In genomic region chr1:36492416-36493139, GRCm38 (mm10) we compare ENCODE assay signal across 9 mouse cellular contexts. TPM values are rescaled to one million over a fixed set of nuclear protein-coding genes. Genes with fewer than 3 reads are reported as not detected.
DNase-seq lines count a peak whose midpoint lies in the region; ATAC-seq and TF ChIP-seq lines count a peak whose summit lies in the region.
"Had no signal": no experiment of that assay in that cellular context is flagged by ENCODE, and none has a peak within 500 bp of the region (broad histone marks: within the 10 kb centered on the region; RNA-seq: fewer than 3 reads in every experiment).

No protein-coding gene starts in this region.

- no peaks in the 10 kb centered on the region for H3K36me3 ChIP-seq in heart, postnatal 0 days (replicated peaks; ENCODE audit: control insufficient read depth, insufficient read depth, low read length)
- H3K36me3 ChIP-seq in midbrain, embryonic 14.5 days (ENCODE audit: control insufficient read depth, insufficient read depth, low read length): no peaks in the 10 kb centered on the region

- no peak for TF ChIP-seq EP300 in heart, postnatal 0 days (IDR thresholded peaks at IDR 0.05; ENCODE audit: low read depth)

- WGBS in heart, postnatal 0 days: 21% methylated on average over 9 of the region's 9 CpGs
- WGBS in midbrain, embryonic 14.5 days: 41% methylated on average over 9 of the region's 9 CpGs

- ATAC-seq in heart, postnatal 0 days (ENCODE audit: insufficient read depth, low read depth): peak; percentile 96
- no peak for ATAC-seq in midbrain, embryonic 14.5 days (ENCODE audit: low FRiP score, low TSS enrichment)

- H3K9me3 ChIP-seq in heart, postnatal 0 days (replicated peaks; ENCODE audit: control insufficient read depth, low read length): no peaks in the 10 kb centered on the region
- H3K9me3 ChIP-seq in midbrain, embryonic 14.5 days (ENCODE audit: control insufficient read depth, low read length): no peaks in the 10 kb centered on the region

- no peak overlapping the region for H3K9ac ChIP-seq in heart, postnatal 0 days (replicated peaks; ENCODE audit: low read depth, low read length)
- H3K9ac ChIP-seq in midbrain, embryonic 14.5 days (replicated peaks; ENCODE audit: low read length): no peak overlapping the region

- peak; percentile 46; the same call in 1 of the 2 replicates for TF ChIP-seq CTCF in embryonic fibroblast, embryonic 13.5 days (IDR thresholded peaks at IDR 0.05; ENCODE audit: borderline replicate concordance, insufficient read depth, low read length)
- peak; percentile 72 for TF ChIP-seq CTCF in heart, postnatal 0 days (IDR thresholded peaks at IDR 0.05; ENCODE audit: low read depth)

- no peak overlapping the region for H3K4me2 ChIP-seq in heart, postnatal 0 days (ENCODE audit: low read depth, low read length)
- H3K4me2 ChIP-seq in midbrain, embryonic 14.5 days (ENCODE audit: low read length): no peak overlapping the region

- peaks cover 2% of the 10 kb centered on the region; the same call in 1 of the 2 replicates for H3K4me1 ChIP-seq in embryonic fibroblast, embryonic 13.5 days (ENCODE audit: control insufficient read depth, insufficient read depth, low read length)
- peaks cover 10% of the 10 kb centered on the region; the same call in 1 of the 2 replicates for H3K4me1 ChIP-seq in heart, postnatal 0 days (ENCODE audit: control insufficient read depth, insufficient read depth)
- H3K4me1 ChIP-seq in midbrain, embryonic 14.5 days (ENCODE audit: control insufficient read depth, insufficient read depth, low read length): no peaks in the 10 kb centered on the region

- no peak overlapping the region for H3K4me3 ChIP-seq in embryonic fibroblast, embryonic 13.5 days (ENCODE audit: insufficient read depth, low read length)
- no peak overlapping the region for H3K4me3 ChIP-seq in heart, postnatal 0 days (ENCODE audit: low read depth, low read length)
- no peak overlapping the region for H3K4me3 ChIP-seq in midbrain, embryonic 14.5 days (replicated peaks; ENCODE audit: low read depth, low read length)

- TF ChIP-seq POLR2A in embryonic fibroblast, embryonic 13.5 days (IDR thresholded peaks at IDR 0.05; ENCODE audit: low read depth, low read length): no peak

- DNase-seq in urinary bladder, postnatal 14 days (ENCODE audit: low spot score): peak; percentile 61
- DNase-seq in urinary bladder, postnatal 10 days (ENCODE audit: low spot score): no peak
- peak; percentile 93 for DNase-seq in heart, postnatal 0 days (ENCODE audit: low spot score)
- DNase-seq in kidney, postnatal 4 days: peak; percentile 77 to 84
- peak; percentile 48 for DNase-seq in midbrain, embryonic 14.5 days
- DNase-seq in spleen, postnatal 36 days (ENCODE audit: low spot score in 2 of 2): no peak
- no peak for DNase-seq in c-Kit-positive CD71-positive TER-119-positive erythroid progenitor cells, embryonic 14.5 days (ENCODE audit: low spot score)

- no peaks in the 10 kb centered on the region for H3K27me3 ChIP-seq in heart, postnatal 0 days (ENCODE audit: control insufficient read depth, insufficient read depth, low read length)
- no peaks in the 10 kb centered on the region for H3K27me3 ChIP-seq in midbrain, embryonic 14.5 days (ENCODE audit: control insufficient read depth, insufficient read depth, low read length)

- no peak overlapping the region for H3K27ac ChIP-seq in embryonic fibroblast, embryonic 13.5 days (ENCODE audit: insufficient read depth, low read length)
- H3K27ac ChIP-seq in heart, postnatal 0 days (ENCODE audit: low read depth): 0 out of 2 replicates have a peak overlapping the region, but pooled peaks have one; percentile 1
- H3K27ac ChIP-seq in midbrain, embryonic 14.5 days (replicated peaks; ENCODE audit: low read depth, low read length): no peak overlapping the region

RNA-seq across cellular contexts. Expression of gene Cnnm3, which starts 19.1 kb away (rescaled TPM):
- polyA plus RNA-seq in embryonic fibroblast, embryonic 13.5 days (2011; ENCODE audit: insufficient read length, low read depth, missing spikeins): 4.0 and 6.2 TPM in 2 replicates
- 10.2 and 21.4 TPM in 2 replicates for total RNA-seq in heart, postnatal 0 days (2014; rRNA removed; ENCODE audit: low replicate concordance)
- polyA plus RNA-seq in heart, postnatal 0 days (2015; fragmentation: Nextera tagmentation; extraction: Ambion mirVana): 2.0 and 2.2 TPM in 2 replicates
- 6.5 and 7.6 TPM in 2 replicates for polyA plus RNA-seq in midbrain, embryonic 14.5 days (2014; fragmentation: Nextera tagmentation; extraction: Ambion mirVana)

RNA-seq across cellular contexts. Expression of gene Cnnm4, which starts 21.2 kb away (rescaled TPM):
- polyA plus RNA-seq in embryonic fibroblast, embryonic 13.5 days (2011; ENCODE audit: insufficient read length, low read depth, missing spikeins): 10.4 and 11.6 TPM in 2 replicates
- 5.2 and 7.4 TPM in 2 replicates for total RNA-seq in heart, postnatal 0 days (2014; rRNA removed; ENCODE audit: low replicate concordance)
- 3.6 and 4.2 TPM in 2 replicates for polyA plus RNA-seq in heart, postnatal 0 days (2015; fragmentation: Nextera tagmentation; extraction: Ambion mirVana)
- 9.5 and 11.9 TPM in 2 replicates for polyA plus RNA-seq in midbrain, embryonic 14.5 days (2014; fragmentation: Nextera tagmentation; extraction: Ambion mirVana)

RNA-seq across cellular contexts. Expression of gene Ankrd23, which starts 44.1 kb away (rescaled TPM):
- 2.9 and 6.7 TPM in 2 replicates for polyA plus RNA-seq in embryonic fibroblast, embryonic 13.5 days (2011; ENCODE audit: insufficient read length, low read depth, missing spikeins)
- 62.2 and 93.8 TPM in 2 replicates for total RNA-seq in heart, postnatal 0 days (2014; rRNA removed; ENCODE audit: low replicate concordance)
- 26.7 and 34.2 TPM in 2 replicates for polyA plus RNA-seq in heart, postnatal 0 days (2015; fragmentation: Nextera tagmentation; extraction: Ambion mirVana)
- 10.4 and 10.5 TPM in 2 replicates for polyA plus RNA-seq in midbrain, embryonic 14.5 days (2014; fragmentation: Nextera tagmentation; extraction: Ambion mirVana)

RNA-seq across cellular contexts. Expression of gene Gm42417, which starts 46.7 kb away (rescaled TPM):
- polyA plus RNA-seq in embryonic fibroblast, embryonic 13.5 days (2011; ENCODE audit: insufficient read length, low read depth, missing spikeins): 1.6 TPM in 1 of 2 replicates, not detected in the other
- not detected in 2 replicates for total RNA-seq in heart, postnatal 0 days (2014; rRNA removed; ENCODE audit: low replicate concordance)
- 1.2 TPM in 1 of 2 replicates, not detected in the other for polyA plus RNA-seq in heart, postnatal 0 days (2015; fragmentation: Nextera tagmentation; extraction: Ambion mirVana)
- not detected in 2 replicates for polyA plus RNA-seq in midbrain, embryonic 14.5 days (2014; fragmentation: Nextera tagmentation; extraction: Ambion mirVana)
- total RNA-seq: neutrophil, adult 5-6 weeks had no signal

RNA-seq across cellular contexts. Expression of gene Lman2l, which starts 47.5 kb away (rescaled TPM):
- 22.7 and 25.9 TPM in 2 replicates for polyA plus RNA-seq in embryonic fibroblast, embryonic 13.5 days (2011; ENCODE audit: insufficient read length, low read depth, missing spikeins)
- 6.4 and 8.2 TPM in 2 replicates for total RNA-seq in heart, postnatal 0 days (2014; rRNA removed; ENCODE audit: low replicate concordance)
- polyA plus RNA-seq in heart, postnatal 0 days (2015; fragmentation: Nextera tagmentation; extraction: Ambion mirVana): 22.3 and 25.4 TPM in 2 replicates
- polyA plus RNA-seq in midbrain, embryonic 14.5 days (2014; fragmentation: Nextera tagmentation; extraction: Ambion mirVana): 41.2 and 42.7 TPM in 2 replicates

Comparison
In these comparisons a context has a peak if more than half of its experiments do, and no peak if none do; other contexts are left out.
1. DNase-seq: peak in urinary bladder, postnatal 14 days (single experiment), heart, postnatal 0 days (single experiment), kidney, postnatal 4 days (2 of 2) and midbrain, embryonic 14.5 days (single experiment); none in urinary bladder, postnatal 10 days (single experiment), spleen, postnatal 36 days (0 of 2) and c-Kit-positive CD71-positive TER-119-positive erythroid progenitor cells, embryonic 14.5 days (single experiment).